Mouse (Mus musculus) cerebellum, adult 9-10 months (tissue): ENCODE measurements at regions not wholly inside any gene's neighbourhood (a gene's known extent, or its start where the extent isn't known, plus 50 kb on each side); places are given as distances from the start of the nearest gene placed in this dataset.

Experiments used
- DNase-seq: peaks from one replicate; pipeline ENCODE4 v3.0.0; 2022

GRCm38 (mm10) chr16:27138384-27138783, 146.9 kb upstream of the Gmnc start:
- no peak for DNase-seq

- DNase-seq, result peak; percentile 19
Observed at GRCm38 (mm10) chr16:27138987-27139386, 147.5 kb upstream of the Gmnc start.

- peak; percentile 43 for DNase-seq
Observed at GRCm38 (mm10) chr16:27140037-27140436, 148.6 kb upstream of the Gmnc start.

- peak; percentile 4 for DNase-seq
Observed at GRCm38 (mm10) chr16:27155805-27156204, 151.5 kb upstream of the Ostn start.

GRCm38 (mm10) chr16:27195650-27196049, 111.6 kb upstream of the Ostn start:
- no peak for DNase-seq
